Mouse (Mus musculus) forebrain, embryonic 10.5 days (tissue): ENCODE results near the gene Amz1. TPM values are rescaled to one million over a fixed set of nuclear protein-coding genes. Genes with fewer than 3 reads are reported as not detected.

Experiments
- DNase-seq: peaks from one replicate; pipeline ENCODE4 v3.0.0-alpha.2; 2017; ENCODE audit warnings: low spot score; ENCODE audit errors: extremely low spot score
- H3K27ac ChIP-seq: fragments of 300-500 bp; sonication (generic); 2 replicates; pipeline ENCODE4 v1.5.1; 2016; ENCODE audit warnings: mild to moderate bottlenecking
- H3K27me3 ChIP-seq: fragments of 300-500 bp; sonication (generic); 2 replicates; pipeline ENCODE4 v1.6.1; 2016; ENCODE audit warnings: mild to moderate bottlenecking; ENCODE audit not compliant: poor library complexity, severe bottlenecking
- H3K36me3 ChIP-seq: fragments of 300-500 bp; sonication (generic); replicated peaks from 2 replicates; pipeline ENCODE4 v1.6.1; 2016; ENCODE audit warnings: mild to moderate bottlenecking, moderate library complexity
- H3K4me1 ChIP-seq: fragments of 300-500 bp; sonication (generic); 2 replicates; pipeline ENCODE4 v1.6.1; 2016
- H3K4me3 ChIP-seq: fragments of 300-500 bp; sonication (generic); 2 replicates; pipeline ENCODE4 v1.5.1; 2016; ENCODE audit warnings: mild to moderate bottlenecking, moderate library complexity
- H3K9me3 ChIP-seq: fragments of 300-500 bp; sonication (generic); 2 replicates; pipeline ENCODE4 v1.6.1; 2016; ENCODE audit warnings: mild to moderate bottlenecking, moderate library complexity
- WGBS: fragments of 180-500 bp; shearing (Covaris S2); methylation state at CpG from one replicate; pipeline ENCODE4 v1.1.7; 2016; 5-methylcytosine and 5-hydroxymethylcytosine counted together
- polyA plus RNA-seq: library from polyadenylated mRNA; unstranded; fragments of >200 nt; fragmentation: Nextera tagmentation; extraction: Ambion mirVana; gene quantifications from 2 replicates; pipeline ENCODE4 v1.2.1, GENCODE M21; 2016

Amz1 gene
- polyA plus RNA-seq, 1 experiment from 2014 or later, result 0.63 TPM

DNA sequence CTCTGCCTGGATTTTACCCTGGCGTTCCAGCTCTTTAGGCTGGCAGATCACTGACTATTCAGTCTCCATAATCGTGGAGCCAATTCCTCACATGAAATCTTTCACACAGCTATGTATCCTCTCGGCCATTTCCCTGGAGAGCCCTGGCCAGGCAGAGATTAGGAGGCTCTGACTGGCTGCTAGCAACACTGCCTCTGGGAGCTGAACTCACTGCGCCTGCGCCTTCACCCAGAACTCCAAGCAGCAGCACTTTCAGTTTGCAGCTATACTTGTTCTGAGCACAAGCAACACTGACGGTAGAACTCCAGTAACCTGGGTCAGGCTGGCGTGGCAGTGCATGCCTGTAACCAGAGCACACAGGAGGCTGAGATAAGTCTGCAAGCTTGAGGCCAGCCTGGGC lies 74.2 kb downstream of the Amz1 start:
- H3K27ac ChIP-seq, result no peak overlapping the region
- H3K4me1 ChIP-seq, result peaks cover 23% of the 10 kb centered on the region
- no peaks in the 10 kb centered on the region for H3K9me3 ChIP-seq
- DNase-seq, result no peak
- no peaks in the 10 kb centered on the region for H3K36me3 ChIP-seq
- whole genome bisulfite sequencing, result 81% methylated on average over 7 of the region's 7 CpGs
- H3K4me3 ChIP-seq, result no peak overlapping the region
- no peaks in the 10 kb centered on the region for H3K27me3 ChIP-seq

GRCm38 (mm10) chr5:140798775-140799174 lies 74.8 kb downstream of the Amz1 start:
- WGBS, result 81% methylated on average over 5 of the region's 5 CpGs
- Histone ChIP-seq H3K9me3 (no peaks in the 10 kb centered on the region), H3K36me3 (no peaks in the 10 kb centered on the region), H3K4me3 (no peak overlapping the region), H3K27me3 (no peaks in the 10 kb centered on the region), H3K27ac (no peak overlapping the region), H3K4me1 (peaks cover 23% of the 10 kb centered on the region)
- DNase-seq, result no peak

DNA sequence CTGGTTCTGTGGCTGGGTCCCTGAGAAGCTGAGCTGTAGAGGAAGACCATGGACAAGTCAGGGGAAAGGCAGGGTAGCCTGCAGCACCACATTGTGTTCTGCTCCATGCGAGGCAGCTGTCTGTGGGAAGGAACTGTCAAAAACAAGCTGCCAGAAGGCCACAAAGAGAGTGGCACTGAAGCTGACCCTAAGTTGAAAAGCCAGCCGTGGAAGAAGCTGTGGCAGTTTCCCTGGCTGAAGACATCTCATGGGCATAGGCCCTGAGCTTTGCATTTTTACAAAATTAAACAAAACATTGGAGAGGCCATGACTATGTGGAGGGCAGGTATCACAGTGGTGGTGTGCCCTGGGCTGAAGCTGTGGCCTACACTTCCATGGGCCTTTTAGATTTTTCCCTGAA lies 75.3 kb downstream of the Amz1 start:
- no peaks in the 10 kb centered on the region for H3K36me3 ChIP-seq
- H3K4me1 ChIP-seq, result peaks cover 20% of the 10 kb centered on the region
- no peaks in the 10 kb centered on the region for H3K9me3 ChIP-seq
- H3K27me3 ChIP-seq, result no peaks in the 10 kb centered on the region
- no peak for DNase-seq
- H3K27ac ChIP-seq, result no peak overlapping the region
- 80% methylated on average over 2 of the region's 2 CpGs for WGBS
- H3K4me3 ChIP-seq, result no peak overlapping the region

GRCm38 (mm10) chr5:140800288-140800923 lies 76.5 kb downstream of the Amz1 start:
- Histone ChIP-seq H3K36me3 (no peaks in the 10 kb centered on the region), H3K4me3 (no peak overlapping the region), H3K27ac (no peak overlapping the region), H3K9me3 (no peaks in the 10 kb centered on the region), H3K4me1 (0 out of 2 replicates have a peak, but pooled peaks cover 9% of the 10 kb centered on the region), H3K27me3 (no peaks in the 10 kb centered on the region)
- 89% methylated on average over 6 of the region's 6 CpGs for WGBS
- no peak for DNase-seq

DNA sequence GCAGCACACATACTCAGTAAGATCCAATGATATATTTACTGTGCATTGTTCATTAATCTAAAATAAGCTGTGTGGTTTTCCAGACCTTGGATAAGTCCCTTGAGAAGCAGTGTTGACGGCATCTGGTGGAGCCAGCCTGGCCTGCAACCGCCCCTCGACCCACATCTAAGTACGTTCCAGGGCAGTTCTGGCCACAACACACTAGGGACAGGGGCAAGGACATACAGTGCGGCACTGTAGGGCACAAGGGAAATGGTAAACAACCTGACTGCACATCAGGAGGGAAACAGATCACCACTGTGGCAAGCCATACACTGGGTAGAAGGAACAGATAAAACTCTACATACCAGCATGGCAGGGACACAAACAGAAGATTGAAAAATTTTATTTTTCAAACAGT lies 77.9 kb downstream of the Amz1 start:
- H3K4me1 ChIP-seq, result 0 out of 2 replicates have a peak, but pooled peaks cover 12% of the 10 kb centered on the region
- 92% methylated on average over 5 of the region's 5 CpGs for WGBS
- no peaks in the 10 kb centered on the region for H3K36me3 ChIP-seq
- H3K27ac ChIP-seq, result no peak overlapping the region
- no peaks in the 10 kb centered on the region for H3K27me3 ChIP-seq
- no peak overlapping the region for H3K4me3 ChIP-seq
- no peaks in the 10 kb centered on the region for H3K9me3 ChIP-seq
- DNase-seq, result no peak

- H3K27ac ChIP-seq, result no peak overlapping the region
- H3K4me1 ChIP-seq, result peaks cover 14% of the 10 kb centered on the region; the same call in 1 of the 2 replicates
- H3K9me3 ChIP-seq, result no peaks in the 10 kb centered on the region
- WGBS, result 90% methylated on average over 2 of the region's 2 CpGs
- DNase-seq, result no peak
- no peaks in the 10 kb centered on the region for H3K27me3 ChIP-seq
- H3K36me3 ChIP-seq, result no peaks in the 10 kb centered on the region
- no peak overlapping the region for H3K4me3 ChIP-seq
These were observed 82.3 kb downstream of the Amz1 start for GRCm38 (mm10) chr5:140806252-140806651.

DNA sequence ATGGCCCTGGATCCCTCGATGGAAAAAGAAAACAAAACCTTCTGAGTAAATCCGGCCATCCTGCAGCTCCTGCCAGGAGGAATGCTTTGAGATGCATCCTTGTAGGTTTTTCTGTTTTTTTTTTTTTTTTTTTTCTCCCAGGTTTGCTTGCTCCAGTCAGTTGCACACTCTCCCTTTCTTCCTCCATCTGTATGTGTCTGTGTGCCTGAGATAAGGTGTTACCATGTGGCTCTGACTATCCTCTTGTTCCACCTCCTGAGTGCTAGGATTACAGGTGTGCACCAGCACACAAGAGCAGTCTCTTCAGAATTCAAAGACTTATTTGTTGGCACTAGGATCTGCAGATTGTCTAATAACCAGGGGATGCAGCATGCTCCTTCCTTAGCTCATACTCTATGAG lies 83.0 kb downstream of the Amz1 start:
- DNase-seq, result no peak
- Histone ChIP-seq H3K9me3 (no peaks in the 10 kb centered on the region), H3K27me3 (no peaks in the 10 kb centered on the region), H3K27ac (no peak overlapping the region), H3K4me1 (peaks cover 19% of the 10 kb centered on the region), H3K36me3 (no peaks in the 10 kb centered on the region), H3K4me3 (no peak overlapping the region)
- 67% methylated on average over 2 of the region's 2 CpGs for WGBS

Other genes with a start within 250 kb of the Amz1 start
- gene Chst12, start 218.6 kb upstream of the Amz1 start, polyA plus RNA-seq, result 14.0 and 15.1 TPM in 2 replicates
- not detected in 2 replicates for gene Grifin, start 159.1 kb upstream of the Amz1 start, polyA plus RNA-seq
- gene Lfng, start 116.8 kb upstream of the Amz1 start, polyA plus RNA-seq, result 33.1 and 33.3 TPM in 2 replicates
- 31.6 and 35.7 TPM in 2 replicates for gene Ttyh3, start 75.1 kb upstream of the Amz1 start, polyA plus RNA-seq
- 24.0 and 30.5 TPM in 2 replicates for gene Iqce, start 21.7 kb upstream of the Amz1 start, polyA plus RNA-seq
- 21.5 and 23.6 TPM in 2 replicates for gene Brat1, start 19.1 kb upstream of the Amz1 start, polyA plus RNA-seq
- 6.1 and 7.6 TPM in 2 replicates for gene Gna12, start 106.3 kb downstream of the Amz1 start, polyA plus RNA-seq